Mouse (Mus musculus): ENCODE results near the gene Zfp704.

Zfp704 gene

DNA sequence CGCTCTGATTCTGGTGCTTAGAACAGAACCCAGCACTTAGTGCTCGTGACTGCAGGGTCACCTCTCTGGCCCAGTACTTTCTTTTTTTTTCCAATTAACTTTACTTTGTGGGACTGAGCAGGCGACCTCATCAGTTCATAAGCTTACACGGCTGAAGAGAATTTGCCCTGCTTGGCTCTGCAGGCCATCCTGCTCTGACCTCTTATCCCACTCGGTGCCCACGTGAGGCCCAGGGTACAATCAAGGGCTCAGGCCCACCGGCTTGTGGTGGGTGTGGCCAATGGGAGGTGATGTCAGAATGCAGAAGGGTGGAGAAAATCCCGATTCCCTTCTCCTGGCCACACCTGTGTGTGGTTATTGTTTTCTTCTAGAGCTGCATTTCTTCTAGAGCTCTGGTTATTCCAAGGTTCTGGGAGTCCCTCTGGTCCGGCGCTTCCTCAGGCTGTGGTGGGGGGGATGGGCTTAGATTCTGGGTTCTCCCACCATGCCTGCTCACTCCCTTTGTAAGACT is 153.4 kb downstream of the Zfp704 start:
- DNase-seq (ENCODE audit: low spot score): no peak

- DNase-seq (ENCODE audit: low spot score): no peak
These were observed 154.5 kb downstream of the Zfp704 start for GRCm38 (mm10) chr3:9455351-9455750.

- no peak for DNase-seq (ENCODE audit: low spot score)
These were observed 155.1 kb downstream of the Zfp704 start for GRCm38 (mm10) chr3:9454556-9455330.

DNA sequence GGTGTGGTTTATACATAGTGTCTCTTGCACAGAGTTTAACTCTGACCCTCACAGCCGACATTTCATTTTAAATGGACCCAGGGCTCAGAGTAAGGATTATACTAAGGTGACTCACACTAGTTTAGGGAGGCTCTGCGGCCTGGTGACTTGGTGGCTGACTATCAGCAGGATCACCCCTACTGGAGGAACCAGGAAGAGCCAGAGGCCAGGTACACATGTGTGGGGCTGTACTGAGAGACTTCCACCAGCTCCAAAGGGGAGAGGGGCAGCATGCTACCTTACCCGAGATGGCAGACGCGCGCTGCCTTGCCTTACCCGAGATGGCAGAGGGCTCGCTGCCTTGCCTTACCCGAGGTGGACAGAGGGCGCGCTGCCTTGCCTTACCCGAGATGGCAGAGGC is 159.4 kb downstream of the Zfp704 start:
- DNase-seq (ENCODE audit: low spot score): no peak

GRCm38 (mm10) chr3:9449261-9450007 is 160.5 kb downstream of the Zfp704 start:
- no peak for DNase-seq (ENCODE audit: low spot score)

DNA sequence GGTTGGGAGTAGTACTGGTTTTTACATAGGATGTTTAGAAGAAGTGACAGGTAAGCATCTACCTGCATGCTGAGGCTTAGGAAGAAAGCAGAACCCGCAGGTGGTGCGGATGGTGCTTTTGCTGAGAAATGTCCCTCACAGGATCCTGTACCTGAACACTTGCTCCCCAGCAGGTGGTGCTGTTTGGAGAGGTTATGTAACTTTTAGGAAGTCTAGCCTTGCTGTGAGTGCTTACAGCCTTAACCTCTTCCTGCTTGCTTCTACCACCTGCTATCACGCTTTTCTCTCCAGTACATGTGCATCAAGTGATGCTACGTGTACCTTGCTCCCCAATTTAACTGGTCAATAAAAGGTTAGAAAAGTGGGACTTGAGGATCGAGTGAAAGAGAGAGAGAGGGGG is 161.3 kb downstream of the Zfp704 start:
- no peak for DNase-seq (ENCODE audit: low spot score)

- no peak for DNase-seq (ENCODE audit: low spot score)
These were observed 165.3 kb downstream of the Zfp704 start for GRCm38 (mm10) chr3:9444558-9444957.

- DNase-seq (ENCODE audit: low spot score): no peak
These were observed 165.9 kb downstream of the Zfp704 start for GRCm38 (mm10) chr3:9443981-9444380.

GRCm38 (mm10) chr3:9443476-9443875 is 166.4 kb downstream of the Zfp704 start:
- no peak for DNase-seq (ENCODE audit: low spot score)

DNA sequence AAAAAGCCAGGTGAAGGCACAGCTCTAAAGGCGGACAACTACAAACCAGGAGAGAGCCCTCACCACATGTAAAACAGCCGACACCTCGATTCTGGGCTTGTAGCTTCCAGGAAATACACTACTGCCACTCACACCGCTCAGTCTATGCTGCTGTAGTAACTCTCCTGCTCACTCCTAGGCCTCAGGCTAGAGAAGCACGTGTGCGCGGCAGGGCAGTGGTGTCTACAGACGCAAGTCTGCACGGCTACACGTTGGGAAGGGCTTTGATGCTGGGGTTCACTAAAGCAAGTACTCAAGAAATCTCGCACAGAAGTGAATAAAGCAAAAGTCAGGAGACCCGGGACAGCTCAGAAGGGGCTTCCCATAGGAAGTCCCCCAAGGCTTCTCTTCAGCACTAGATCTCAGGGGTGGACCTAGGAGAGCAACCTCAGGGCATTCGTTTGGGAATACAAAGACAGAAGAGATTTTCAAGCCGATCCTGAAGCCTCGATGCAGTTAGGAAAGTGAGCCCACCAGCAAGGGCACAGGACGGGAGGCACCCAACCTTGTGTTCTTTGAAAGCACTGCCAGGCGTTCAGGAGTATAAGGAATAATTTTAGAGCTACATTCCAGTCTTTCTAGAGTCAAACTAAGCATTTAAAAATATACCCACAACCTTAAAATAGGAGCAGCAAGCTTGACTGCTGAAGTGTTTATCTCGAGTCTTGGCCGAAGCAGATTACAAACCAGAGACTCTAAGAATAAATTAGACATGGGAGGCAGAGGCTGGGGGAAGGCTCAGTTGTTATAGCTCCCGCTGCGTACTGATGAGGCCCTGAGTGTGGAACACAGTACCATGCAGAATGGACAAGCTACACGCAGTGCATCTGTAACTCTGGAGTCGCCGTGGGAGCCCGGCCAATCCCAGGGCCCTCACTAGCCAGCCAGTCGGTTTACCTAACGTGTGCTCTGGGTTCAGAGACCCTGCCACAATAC is 168.0 kb downstream of the Zfp704 start:
- no peak for DNase-seq (ENCODE audit: low spot score)

- DNase-seq (ENCODE audit: low spot score): no peak
These were observed 169.4 kb downstream of the Zfp704 start for GRCm38 (mm10) chr3:9440466-9440865.

- DNase-seq (ENCODE audit: low spot score): no peak
These were observed 170.1 kb downstream of the Zfp704 start for GRCm38 (mm10) chr3:9439619-9440286.

GRCm38 (mm10) chr3:9436256-9436655 is 173.6 kb downstream of the Zfp704 start:
- DNase-seq (ENCODE audit: low spot score): no peak

- no peak for DNase-seq (ENCODE audit: low spot score)
These were observed 175.3 kb downstream of the Zfp704 start for GRCm38 (mm10) chr3:9434394-9435175.

- no peak for DNase-seq (ENCODE audit: low spot score)
These were observed 176.9 kb downstream of the Zfp704 start for GRCm38 (mm10) chr3:9432796-9433526.

DNA sequence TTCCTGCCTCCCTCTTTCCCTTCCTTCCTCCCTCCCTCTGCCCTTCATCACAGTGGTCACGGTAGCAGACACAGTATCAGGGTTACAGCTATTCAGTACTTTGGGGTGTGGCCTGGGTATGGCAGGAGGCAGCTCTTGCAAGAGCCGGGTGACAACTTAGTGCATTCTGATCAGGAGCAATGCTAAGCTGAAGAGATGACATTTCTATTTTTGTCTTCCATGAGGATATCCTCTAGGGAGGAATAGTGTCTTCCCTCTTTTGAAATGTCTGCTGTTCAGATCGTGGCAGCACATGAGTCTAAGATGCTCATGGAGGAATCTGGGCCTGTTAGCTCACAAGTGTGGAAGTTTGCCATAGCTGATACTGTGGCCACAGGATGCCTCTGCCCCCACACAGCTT is 177.7 kb downstream of the Zfp704 start:
- no peak for DNase-seq (ENCODE audit: low spot score)

GRCm38 (mm10) chr3:9429946-9430345 is 179.9 kb downstream of the Zfp704 start:
- no peak for DNase-seq (ENCODE audit: low spot score)

GRCm38 (mm10) chr3:9427826-9428225 is 182.1 kb downstream of the Zfp704 start:
- DNase-seq (ENCODE audit: low spot score): no peak

GRCm38 (mm10) chr3:9425661-9426060 is 184.2 kb downstream of the Zfp704 start:
- DNase-seq (ENCODE audit: low spot score): no peak

- DNase-seq (ENCODE audit: low spot score): no peak
These were observed 185.2 kb downstream of the Zfp704 start for GRCm38 (mm10) chr3:9424637-9425036.
